Mouse (Mus musculus): Measurements from ENCODE around the gene Mcm3. TPM values are rescaled to one million over a fixed set of nuclear protein-coding genes. Genes with fewer than 3 reads are reported as not detected.
A peak's percentile ranks its signal among the peaks of the same experiment; 100 is the strongest.

The Mcm3 gene
- total RNA-seq (2021) = 1 to 10 TPM; 1.9 to 2.8 TPM
- long read RNA-seq, experiment 1, partial matches to known transcripts = 0 of 2 reads
- long read RNA-seq, experiment 1, other reads (novel, unspliced or antisense) = 0 of 2 reads
- long read RNA-seq, experiment 2, partial matches to known transcripts = 1 of 5 reads
- long read RNA-seq, experiment 2, other reads (novel, unspliced or antisense) = 0 of 5 reads

GRCm38 (mm10) chr1:20819771-20820605, at the start of gene Mcm3:
Gene Mcm3 (minus strand): TSS chr1:20820312.
- DNase-seq (ENCODE audit: low spot score in 2 of 2) = peak; percentile 78 to 86

GRCm38 (mm10) chr1:20868036-20868435, 47.9 kb upstream of the Mcm3 start:
- no peak for DNase-seq (ENCODE audit: low spot score in 2 of 2)

- no peak for DNase-seq (ENCODE audit: low spot score in 2 of 2)
Measured at GRCm38 (mm10) chr1:20867241-20867902, 47.3 kb upstream of the Mcm3 start.

- DNase-seq (ENCODE audit: low spot score in 2 of 2) = no peak
Measured at GRCm38 (mm10) chr1:20863452-20864172, 43.5 kb upstream of the Mcm3 start.

- no peak for DNase-seq (ENCODE audit: low spot score in 2 of 2)
Measured at GRCm38 (mm10) chr1:20861865-20862264, 41.8 kb upstream of the Mcm3 start.

GRCm38 (mm10) chr1:20860775-20861174, 40.7 kb upstream of the Mcm3 start:
- no peak for DNase-seq (ENCODE audit: low spot score in 2 of 2)

GRCm38 (mm10) chr1:20856924-20857902, 37.1 kb upstream of the Mcm3 start:
- no peak for DNase-seq (ENCODE audit: low spot score in 2 of 2)

- no peak for DNase-seq (ENCODE audit: low spot score in 2 of 2)
Measured at GRCm38 (mm10) chr1:20839911-20840310, 19.8 kb upstream of the Mcm3 start.

- no peak for DNase-seq (ENCODE audit: low spot score in 2 of 2)
Measured at GRCm38 (mm10) chr1:20836551-20837125, 16.5 kb upstream of the Mcm3 start.

- DNase-seq (ENCODE audit: low spot score in 2 of 2) = no peak
Measured at GRCm38 (mm10) chr1:20833141-20833511, 13.0 kb upstream of the Mcm3 start.

GRCm38 (mm10) chr1:20832473-20833140, 12.5 kb upstream of the Mcm3 start:
- no peak for DNase-seq (ENCODE audit: low spot score in 2 of 2)

GRCm38 (mm10) chr1:20830546-20830945, 10.4 kb upstream of the Mcm3 start:
- no peak for DNase-seq (ENCODE audit: low spot score in 2 of 2)

GRCm38 (mm10) chr1:20828061-20828460, 7.9 kb upstream of the Mcm3 start:
- no peak for DNase-seq (ENCODE audit: low spot score in 2 of 2)

GRCm38 (mm10) chr1:20825036-20825435, 4.9 kb upstream of the Mcm3 start:
- no peak for DNase-seq (ENCODE audit: low spot score in 2 of 2)

GRCm38 (mm10) chr1:20823906-20824305, 3.8 kb upstream of the Mcm3 start:
- no peak for DNase-seq (ENCODE audit: low spot score in 2 of 2)

GRCm38 (mm10) chr1:20823471-20823870, 3.4 kb upstream of the Mcm3 start:
- DNase-seq (ENCODE audit: low spot score in 2 of 2) = no peak

- no peak for DNase-seq (ENCODE audit: low spot score in 2 of 2)
Measured at GRCm38 (mm10) chr1:20820959-20821358, 847 bp upstream of the Mcm3 start.

- no peak for DNase-seq (ENCODE audit: low spot score in 2 of 2)
Measured at GRCm38 (mm10) chr1:20817596-20817995, 2.5 kb downstream of the Mcm3 start.

- DNase-seq (ENCODE audit: low spot score in 2 of 2) = no peak
Measured at GRCm38 (mm10) chr1:20817172-20817571, 2.9 kb downstream of the Mcm3 start.

Measured in left cerebral cortex, adult 18-20 months (tissue).